Mouse (Mus musculus): ENCODE measurements at regions not wholly inside any gene's neighbourhood (a gene's known extent, or its start where the extent isn't known, plus 50 kb on each side); places are given as distances from the start of the nearest gene placed in this dataset.
"Not testable (repeated sequence)": the region's sequence is repeated elsewhere in the genome, so short reads cannot be mapped to it uniquely, and the experiment has no call there.

- TF ChIP-seq TAL1 (conservative IDR thresholded peaks at IDR 0.05; ENCODE audit: low read depth, low read length); CTCF (IDR thresholded peaks at IDR 0.05; ENCODE audit: low read depth, low read length): not testable (repeated sequence)
These were observed 113.3 kb downstream of the Fam174b start for GRCm38 (mm10) chr7:73853296-73853950.

Measured in G1E (cell line).